Mouse (Mus musculus) ES-Bruce4 (cell line): ENCODE measurements around the gene E330017A01Rik.

Source experiments
- CTCF ChIP-seq: IDR thresholded peaks from one replicate; pipeline ENCODE4 v1.8.1; 2011; ENCODE audit warnings: low read depth, low read length
- EP300 ChIP-seq: IDR thresholded peaks from 2 replicates; pipeline ENCODE4 v1.6.1; 2011; ENCODE audit warnings: low read depth, low read length; ENCODE audit not compliant: insufficient read depth
- POLR2A ChIP-seq: IDR thresholded peaks from one replicate; pipeline ENCODE4 v1.8.1; 2011; ENCODE audit warnings: low read length; ENCODE audit not compliant: insufficient read depth

GRCm38 (mm10) chr16:58673811-58674410 lies 35.4 kb upstream of the E330017A01Rik start:
- TF ChIP-seq CTCF (no peak), POLR2A (no peak), EP300 (no peak)
